Mouse (Mus musculus) liver, adult (tissue): ENCODE data around the gene Sult2a3.

Experiments used
- GATA4 ChIP-seq: IDR thresholded peaks from 2 replicates; pipeline ENCODE4 v1.6.1; 2014; ENCODE audit warnings: mild to moderate bottlenecking, low read length; ENCODE audit not compliant: insufficient replicate concordance

Gene Sult2a3

GRCm38 (mm10) chr7:14122944-14123343 lies at the start of gene Sult2a3:
TSS of gene Sult2a3 (minus strand) at chr7:14123044.
- TF ChIP-seq GATA4, result no peak

GRCm38 (mm10) chr7:14120436-14120835 lies 2.4 kb downstream of the Sult2a3 start:
- no peak for TF ChIP-seq GATA4

- TF ChIP-seq GATA4, result no peak
These were observed 6.1 kb downstream of the Sult2a3 start for GRCm38 (mm10) chr7:14116761-14117160.
